In the genomic region with DNA sequence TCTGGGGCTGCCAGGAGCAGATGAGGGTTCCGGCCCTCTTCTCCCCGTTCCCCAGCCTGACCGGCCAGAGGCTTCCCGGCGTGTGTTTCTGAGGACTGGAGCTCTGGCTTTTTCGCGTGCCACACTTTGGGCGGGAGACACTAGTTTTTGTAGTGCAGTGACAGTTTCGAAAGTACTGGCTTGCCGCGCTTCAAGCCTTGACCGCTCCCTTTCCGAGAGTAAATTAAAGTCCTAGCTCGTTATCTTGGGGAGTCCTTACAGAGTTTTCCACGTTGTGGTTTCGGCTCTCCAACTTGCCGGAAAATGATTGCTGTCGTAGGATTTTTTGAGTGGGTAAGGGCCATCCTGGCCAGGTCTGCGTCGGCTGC, we compare ENCODE assay signal across 8 mouse cellular contexts. TPM values are rescaled to one million over a fixed set of nuclear protein-coding genes. Genes with fewer than 3 reads are reported as not detected.
DNase-seq lines count a peak whose midpoint lies in the region; ATAC-seq and TF ChIP-seq lines count a peak whose summit lies in the region.

No protein-coding gene starts in this region.

- no peak for DNase-seq in heart, adult 2 months
- no peak for DNase-seq in heart, postnatal 4 days
- DNase-seq in CH12.LX (ENCODE audit: extremely low read depth) (no peak), MN1 (ENCODE audit: low spot score) (no peak)
- DNase-seq in adrenal gland, postnatal 36 days, result no peak
- no peak for DNase-seq in right cerebral cortex, postnatal 4 days

- in situ Hi-C loops in CH12.LX (cut with MboI; ENCODE audit: low pct_ligation_motif_present, low pct_unique_long_range_greater_than_20kb, low sequenced_read_pairs), result no loop called here

- no peak for TF ChIP-seq RAD21 in CH12.LX (IDR thresholded peaks at IDR 0.05; ENCODE audit: low read depth, low read length)

- H3K9me3 ChIP-seq in CH12.LX (replicated peaks; ENCODE audit: low read length), result no peaks in the 10 kb centered on the region
- no peaks in the 10 kb centered on the region for H3K9me3 ChIP-seq in forebrain, embryonic 15.5 days
- no peaks in the 10 kb centered on the region for H3K9me3 ChIP-seq in liver, embryonic 16.5 days (replicated peaks; ENCODE audit: control insufficient read depth, low read length)

- peak overlapping the region; percentile 99 for H3K9ac ChIP-seq in heart, adult 2 months (ENCODE audit: low read depth, low read length)
- peak overlapping the region; percentile 99 for H3K9ac ChIP-seq in CH12.LX (ENCODE audit: insufficient read depth, low read depth)
- peak overlapping the region; percentile 100 for H3K9ac ChIP-seq in forebrain, embryonic 15.5 days (replicated peaks)
- peak overlapping the region; percentile 100 for H3K9ac ChIP-seq in liver, embryonic 16.5 days (ENCODE audit: low read depth, low read length)

- H3K36me3 ChIP-seq in heart, adult 2 months (ENCODE audit: control insufficient read depth, insufficient read depth, low read length), result peaks cover 24% of the 10 kb centered on the region
- peaks cover 2 to 35% of the 10 kb centered on the region in 2 experiments for H3K36me3 ChIP-seq in CH12.LX (replicated peaks in 1 of 2; ENCODE audit: control insufficient read depth in 1 of 2, insufficient read depth in 1 of 2, low read length in 1 of 2)
- no peaks in the 10 kb centered on the region for H3K36me3 ChIP-seq in forebrain, embryonic 15.5 days
- H3K36me3 ChIP-seq in liver, embryonic 16.5 days (ENCODE audit: control insufficient read depth, insufficient read depth), result no peaks in the 10 kb centered on the region

- dilution Hi-C loops in CH12.LX (cut with MboI; ENCODE audit: extremely low pct_ligation_motif_present, extremely low pct_unique_long_range_greater_than_20kb, low sequenced_read_pairs), result no loop called here

- peak overlapping the region; percentile 98 for H3K4me3 ChIP-seq in heart, adult 2 months
- peak overlapping the region; percentile 78 to 89 (median 84) for H3K4me3 ChIP-seq in CH12.LX (replicated peaks in 1 of 3; ENCODE audit: low read depth in 2 of 3, low read length in 2 of 3, poor library complexity in 1 of 3)
- H3K4me3 ChIP-seq in forebrain, embryonic 15.5 days, result peak overlapping the region; percentile 90
- H3K4me3 ChIP-seq in liver, embryonic 16.5 days (ENCODE audit: low read depth, low read length), result peak overlapping the region; percentile 100

- peak overlapping the region; percentile 93 for H3K4me2 ChIP-seq in CH12.LX (ENCODE audit: insufficient read depth, low read depth, poor library complexity, severe bottlenecking)
- peak overlapping the region; percentile 84 for H3K4me2 ChIP-seq in forebrain, embryonic 15.5 days (replicated peaks)
- H3K4me2 ChIP-seq in liver, embryonic 16.5 days (ENCODE audit: low read depth, low read length), result peak overlapping the region; percentile 80

- peaks cover 3% of the 10 kb centered on the region for H3K79me2 ChIP-seq in heart, adult 2 months (replicated peaks; ENCODE audit: control insufficient read depth, insufficient read depth, low read length)
- peaks cover 48% of the 10 kb centered on the region for H3K79me2 ChIP-seq in CH12.LX (replicated peaks; ENCODE audit: control insufficient read depth, extremely low read depth, insufficient read depth, poor library complexity, severe bottlenecking)

- peak overlapping the region; percentile 100 for H3K27ac ChIP-seq in heart, adult 2 months
- peak overlapping the region; percentile 86 for H3K27ac ChIP-seq in CH12.LX (ENCODE audit: insufficient read depth, low read depth)
- peak overlapping the region; percentile 99 for H3K27ac ChIP-seq in forebrain, embryonic 15.5 days (replicated peaks)
- peak overlapping the region; percentile 98 for H3K27ac ChIP-seq in liver, embryonic 16.5 days (ENCODE audit: low read length)

- intact Hi-C loops in heart, adult 2 months (cut with DNase I), result loop anchor here (2.0 kb wide), 1 partner anchor 41 kb away; no protein-coding TSS in a partner anchor

- TF ChIP-seq POLR2A in heart, adult 2 months (IDR thresholded peaks at IDR 0.05; ENCODE audit: insufficient read depth, low read depth, low read length), result no peak
- no peak for TF ChIP-seq POLR2A in CH12.LX (IDR thresholded peaks at IDR 0.05; ENCODE audit: low read depth, low read length)

- TF ChIP-seq EP300 in heart, adult 2 months (IDR thresholded peaks at IDR 0.05; ENCODE audit: insufficient read depth, low read depth, low read length), result no peak
- no peak for TF ChIP-seq EP300 in CH12.LX (IDR thresholded peaks at IDR 0.05; ENCODE audit: low read length)

- under 1% methylated on average over 20 of the region's 20 CpGs for WGBS in heart, adult 2 months
- 0% methylated on average over 20 of the region's 20 CpGs for WGBS in forebrain, embryonic 15.5 days
- WGBS in liver, embryonic 16.5 days (ENCODE audit: insufficient replicate concordance), result under 1% methylated on average over 20 of the region's 20 CpGs

- no peak for ATAC-seq in forebrain, embryonic 15.5 days (replicated peaks)
- ATAC-seq in liver, embryonic 16.5 days (ENCODE audit: low read depth), result peak; percentile 14

- no peaks in the 10 kb centered on the region for H3K27me3 ChIP-seq in heart, adult 2 months (ENCODE audit: control insufficient read depth, insufficient read depth, low read length)
- H3K27me3 ChIP-seq in CH12.LX (replicated peaks), result no peaks in the 10 kb centered on the region
- no peaks in the 10 kb centered on the region for H3K27me3 ChIP-seq in forebrain, embryonic 15.5 days
- no peaks in the 10 kb centered on the region for H3K27me3 ChIP-seq in liver, embryonic 16.5 days (ENCODE audit: control insufficient read depth, insufficient read depth, low read depth, low read length)

- peaks cover 21% of the 10 kb centered on the region for H3K4me1 ChIP-seq in heart, adult 2 months (ENCODE audit: control insufficient read depth, insufficient read depth, low read length)
- H3K4me1 ChIP-seq in CH12.LX (ENCODE audit: control insufficient read depth in 1 of 2, insufficient read depth in 2 of 2), result peaks cover 6 to 39% of the 10 kb centered on the region in 2 experiments
- H3K4me1 ChIP-seq in forebrain, embryonic 15.5 days, result peaks cover 48% of the 10 kb centered on the region
- peaks cover 29% of the 10 kb centered on the region for H3K4me1 ChIP-seq in liver, embryonic 16.5 days (ENCODE audit: control insufficient read depth, low read depth, low read length)

- no peak for TF ChIP-seq CTCF in heart, adult 2 months (IDR thresholded peaks at IDR 0.05)
- no peak for TF ChIP-seq CTCF in CH12.LX (conservative IDR thresholded peaks at IDR 0.05 in 1 of 2, IDR thresholded peaks at IDR 0.05 in 1 of 2; ENCODE audit: low read depth in 2 of 2, low read length in 2 of 2)

TF ChIP-seq in CH12.LX, 34 proteins besides CTCF, POLR2A, EP300 and RAD21 (continues in another document):
- TF ChIP-seq SIN3A (IDR thresholded peaks at IDR 0.05; ENCODE audit: low read length) (peak; percentile 48; the same call in 1 of the 2 replicates), NRF1 (IDR thresholded peaks at IDR 0.05; ENCODE audit: low read depth, low read length) (no peak), GABPA (IDR thresholded peaks at IDR 0.05; ENCODE audit: insufficient replicate concordance, low read depth, low read length) (no peak), MXI1 (IDR thresholded peaks at IDR 0.05; ENCODE audit: low read depth, low read length) (no peak), PAX5 (IDR thresholded peaks at IDR 0.05; ENCODE audit: low read length) (no peak), MAFK (IDR thresholded peaks at IDR 0.05; ENCODE audit: insufficient replicate concordance, low read length) (no peak), USF1 (IDR thresholded peaks at IDR 0.05; ENCODE audit: low read depth, low read length) (no peak), MAZ (IDR thresholded peaks at IDR 0.05; ENCODE audit: low read depth, low read length) (no peak)

RNA-seq across cellular contexts. Expression of gene Srsf4, which starts 0.7 kb away (rescaled TPM):
- 10 to 100 TPM; 31.9 to 34.9 TPM for total RNA-seq in heart, adult 2 months (2021)
- 20.4 and 22.4 TPM in 2 replicates for polyA plus RNA-seq in heart, adult 2 months (2012; rRNA removed)
- 10 to 100 TPM; 73.2 to 76.8 TPM for total RNA-seq in heart, postnatal 4 days (2021)
- total RNA-seq in CH12.LX (2012; rRNA removed) (47.2 and 54.4 TPM in 2 replicates), CH12.LX (2014; rRNA removed) (13.7 and 14.5 TPM in 2 replicates)
- 101 and 105 TPM in 2 replicates for polyA plus RNA-seq in CH12.LX (2012; ENCODE audit: insufficient read length, low read depth)
- polyA plus RNA-seq in forebrain, embryonic 15.5 days (2015; fragmentation: Nextera tagmentation; extraction: Ambion mirVana), result 154 and 159 TPM in 2 replicates
- 51.2 and 51.9 TPM in 2 replicates for polyA plus RNA-seq in liver, embryonic 16.5 days (2015; fragmentation: Nextera tagmentation; extraction: Ambion mirVana)
- total RNA-seq in adrenal gland, postnatal 36 days (2021), result 10 to 100 TPM; 59.3 to 63.3 TPM

RNA-seq across cellular contexts. Expression of gene Mecr, which starts 30.9 kb away (rescaled TPM):
- total RNA-seq in heart, adult 2 months (2021), result 10 to 100 TPM; 27.7 to 28.3 TPM
- 28.1 and 32.9 TPM in 2 replicates for polyA plus RNA-seq in heart, adult 2 months (2012; rRNA removed)
- total RNA-seq in heart, postnatal 4 days (2021), result 10 to 100 TPM; 22.4 to 25.2 TPM
- total RNA-seq in CH12.LX (2012; rRNA removed) (42.8 and 43.0 TPM in 2 replicates), CH12.LX (2014; rRNA removed) (54.6 and 56.4 TPM in 2 replicates)
- polyA plus RNA-seq in CH12.LX (2012; ENCODE audit: insufficient read length, low read depth), result 77.1 and 77.3 TPM in 2 replicates
- polyA plus RNA-seq in forebrain, embryonic 15.5 days (2015; fragmentation: Nextera tagmentation; extraction: Ambion mirVana), result 40.2 and 41.2 TPM in 2 replicates
- polyA plus RNA-seq in liver, embryonic 16.5 days (2015; fragmentation: Nextera tagmentation; extraction: Ambion mirVana), result 32.8 and 33.0 TPM in 2 replicates
- total RNA-seq in adrenal gland, postnatal 36 days (2021), result 10 to 100 TPM; 83.5 to 85.4 TPM

RNA-seq across cellular contexts. Expression of gene Ptpru, which starts 36.1 kb away (rescaled TPM):
- 1 to 10 TPM; 4.3 to 5.7 TPM for total RNA-seq in heart, adult 2 months (2021)
- polyA plus RNA-seq in heart, adult 2 months (2012; rRNA removed), result 4.2 and 5.5 TPM in 2 replicates
- 1 to 10 TPM; 2.1 to 3.6 TPM for total RNA-seq in heart, postnatal 4 days (2021)
- total RNA-seq in CH12.LX (2012; rRNA removed) (0.08 and 0.38 TPM in 2 replicates), CH12.LX (2014; rRNA removed) (not detected in 2 replicates)
- not detected in 2 replicates for polyA plus RNA-seq in CH12.LX (2012; ENCODE audit: insufficient read length, low read depth)
- polyA plus RNA-seq in forebrain, embryonic 15.5 days (2015; fragmentation: Nextera tagmentation; extraction: Ambion mirVana), result 23.9 and 25.2 TPM in 2 replicates
- polyA plus RNA-seq in liver, embryonic 16.5 days (2015; fragmentation: Nextera tagmentation; extraction: Ambion mirVana), result 3.4 and 5.0 TPM in 2 replicates
- 10 to 100 TPM; 34.2 to 75.7 TPM for total RNA-seq in adrenal gland, postnatal 36 days (2021)

RNA-seq across cellular contexts. Expression of gene Tmem200b, which starts 47.4 kb away (rescaled TPM):
- total RNA-seq in heart, adult 2 months (2021), result 1 to 10 TPM; 7.3 to 7.4 TPM
- polyA plus RNA-seq in heart, adult 2 months (2012; rRNA removed), result 6.9 and 10.4 TPM in 2 replicates
- 10 to 100 TPM in 1 of 2 experiments, 1 to 10 TPM in 1; 9.4 to 12.8 TPM for total RNA-seq in heart, postnatal 4 days (2021)
- total RNA-seq in CH12.LX (2012; rRNA removed) (not detected in 2 replicates), CH12.LX (2014; rRNA removed) (not detected in 2 replicates)
- polyA plus RNA-seq in CH12.LX (2012; ENCODE audit: insufficient read length, low read depth), result not detected in 2 replicates
- 0.17 and 0.22 TPM in 2 replicates for polyA plus RNA-seq in forebrain, embryonic 15.5 days (2015; fragmentation: Nextera tagmentation; extraction: Ambion mirVana)
- polyA plus RNA-seq in liver, embryonic 16.5 days (2015; fragmentation: Nextera tagmentation; extraction: Ambion mirVana), result not detected in 2 replicates
- 1 to 10 TPM; 8.8 to 9.7 TPM for total RNA-seq in adrenal gland, postnatal 36 days (2021)

Comparison
In these comparisons a context has a peak if more than half of its experiments do, and no peak if none do; other contexts are left out.
1. RNA of gene Ptpru, which starts 36.1 kb away (total RNA-seq): 34.2 to 75.7 TPM in adrenal gland, postnatal 36 days; 4.3 to 5.7 TPM in heart, adult 2 months, 2.1 to 3.6 TPM in heart, postnatal 4 days and 0.08 to 0.38 TPM in CH12.LX; every median in the first group is over 4 times any median in the second.
2. Peak in every context shown above with its lines, with median percentiles within 50 percentile points of each other: H3K27ac ChIP-seq, H3K4me3 ChIP-seq, H3K9ac ChIP-seq and H3K4me2 ChIP-seq.